Mouse (Mus musculus) CH12.LX (cell line): Measurements from ENCODE around the gene Scube3. TPM values are rescaled to one million over a fixed set of nuclear protein-coding genes. Genes with fewer than 3 reads are reported as not detected.

Experiments
- DNase-seq: peaks from one replicate; pipeline ENCODE4 v3.0.0-alpha.2; 2013; ENCODE audit errors: extremely low read depth
- H3K27ac ChIP-seq: 2 replicates; pipeline ENCODE4 v1.5.1; 2012; ENCODE audit warnings: low read depth, mild to moderate bottlenecking, control low read depth, moderate library complexity; ENCODE audit not compliant: insufficient read depth
- H3K27me3 ChIP-seq: replicated peaks from 2 replicates; pipeline ENCODE3; 2012; ENCODE audit warnings: inconsistent platforms
- H3K36me3 ChIP-seq, 2 experiments: replicated peaks in 1 of 2; 2 replicates each; pipeline versions ENCODE3 to v1.6.1; 2012; ENCODE audit warnings: inconsistent platforms in 1 of 2, low read length in 1 of 2, mild to moderate bottlenecking in 1 of 2, mixed read lengths in 1 of 2, moderate library complexity in 1 of 2; ENCODE audit not compliant: control insufficient read depth in 1 of 2, insufficient read depth in 1 of 2
- H3K4me1 ChIP-seq, 2 experiments: 2 replicates each; pipeline ENCODE4 v1.6.1; 2012; ENCODE audit warnings: inconsistent platforms in 1 of 2, moderate library complexity in 1 of 2; ENCODE audit not compliant: insufficient read depth in 2 of 2, control insufficient read depth in 1 of 2
- H3K4me2 ChIP-seq: 2 replicates; pipeline ENCODE4 v1.6.1; 2012; ENCODE audit warnings: low read depth, mild to moderate bottlenecking, control low read depth; ENCODE audit not compliant: poor library complexity, insufficient read depth, severe bottlenecking
- H3K4me3 ChIP-seq, 3 experiments: fragments of 150-350 bp in 1 of 3; sonication (generic) in 1 of 3; replicated peaks in 1 of 3; 2 replicates each; pipeline versions ENCODE3 to v1.5.1; 2011 to 2012; ENCODE audit warnings: low read depth in 2 of 3, low read length in 2 of 3, mild to moderate bottlenecking in 2 of 3, moderate library complexity in 2 of 3, control low read depth in 1 of 3, improper control_type of control experiment in 1 of 3, inconsistent platforms in 1 of 3, mixed read lengths in 1 of 3; ENCODE audit not compliant: poor library complexity in 1 of 3
- H3K79me2 ChIP-seq: replicated peaks from 2 replicates; pipeline ENCODE4 v1.6.1; 2012; ENCODE audit warnings: mild to moderate bottlenecking, moderate library complexity; ENCODE audit not compliant: control insufficient read depth, poor library complexity, insufficient read depth, severe bottlenecking; ENCODE audit errors: extremely low read depth
- H3K9ac ChIP-seq: 2 replicates; pipeline ENCODE4 v1.6.1; 2012; ENCODE audit warnings: low read depth, mild to moderate bottlenecking, control low read depth, moderate library complexity; ENCODE audit not compliant: insufficient read depth
- H3K9me3 ChIP-seq: replicated peaks from 2 replicates; pipeline ENCODE3; 2012; ENCODE audit warnings: low read length, inconsistent platforms, mixed read lengths
- BHLHE40 ChIP-seq: IDR thresholded peaks from 2 replicates; pipeline ENCODE4 v1.6.1; 2011; ENCODE audit warnings: mild to moderate bottlenecking, low read depth, low read length, improper control_type of control experiment
- CHD2 ChIP-seq: IDR thresholded peaks from 2 replicates; pipeline ENCODE4 v1.6.1; 2011; ENCODE audit warnings: low read length, improper control_type of control experiment
- CTCF ChIP-seq, 2 experiments: IDR thresholded peaks in 1 of 2; conservative IDR thresholded peaks in 1 of 2; 2 replicates each; pipeline ENCODE4 v1.5.1; 2011 to 2012; ENCODE audit warnings: low read depth in 2 of 2, low read length in 2 of 2, improper control_type of control experiment in 1 of 2, inconsistent platforms in 1 of 2, mild to moderate bottlenecking in 1 of 2, moderate library complexity in 1 of 2
- E2F4 ChIP-seq: IDR thresholded peaks from 2 replicates; pipeline ENCODE4 v1.6.1; 2011; ENCODE audit warnings: low read depth, low read length, improper control_type of control experiment; ENCODE audit not compliant: insufficient replicate concordance
- EP300 ChIP-seq: IDR thresholded peaks from 2 replicates; pipeline ENCODE4 v1.6.1; 2011; ENCODE audit warnings: low read length, improper control_type of control experiment
- ETS1 ChIP-seq: conservative IDR thresholded peaks from 2 replicates; pipeline ENCODE4 v1.6.1; 2012; ENCODE audit warnings: low read depth, mild to moderate bottlenecking, inconsistent platforms, low read length, improper control_type of control experiment, moderate library complexity
- GABPA ChIP-seq: IDR thresholded peaks from 2 replicates; pipeline ENCODE4 v1.6.1; 2012; ENCODE audit warnings: low read depth, low read length, improper control_type of control experiment, inconsistent platforms; ENCODE audit not compliant: insufficient replicate concordance
- HCFC1 ChIP-seq: IDR thresholded peaks from 2 replicates; pipeline ENCODE4 v1.6.1; 2012; ENCODE audit warnings: low read depth, mild to moderate bottlenecking, inconsistent platforms, low read length, improper control_type of control experiment
- IRF4 ChIP-seq: IDR thresholded peaks from 2 replicates; pipeline ENCODE4 v1.6.1; 2014; ENCODE audit warnings: low read depth, mild to moderate bottlenecking, inconsistent platforms, low read length, improper control_type of control experiment
- JUN ChIP-seq: IDR thresholded peaks from 2 replicates; pipeline ENCODE4 v1.6.1; 2011; ENCODE audit warnings: low read depth, mild to moderate bottlenecking, low read length, improper control_type of control experiment, moderate library complexity; ENCODE audit not compliant: insufficient read depth
- JUND ChIP-seq: conservative IDR thresholded peaks from 2 replicates; pipeline ENCODE4 v1.6.1; 2011; ENCODE audit warnings: low read depth, low read length, improper control_type of control experiment
- MAFK ChIP-seq: IDR thresholded peaks from 2 replicates; pipeline ENCODE4 v1.6.1; 2011; ENCODE audit warnings: low read length, improper control_type of control experiment; ENCODE audit not compliant: insufficient replicate concordance
- MAZ ChIP-seq: IDR thresholded peaks from 2 replicates; pipeline ENCODE4 v1.6.1; 2012; ENCODE audit warnings: low read depth, mild to moderate bottlenecking, inconsistent platforms, low read length, improper control_type of control experiment, moderate library complexity
- MEF2A ChIP-seq: IDR thresholded peaks from 2 replicates; pipeline ENCODE4 v1.6.1; 2014; ENCODE audit warnings: low read depth, mild to moderate bottlenecking, inconsistent platforms, low read length, improper control_type of control experiment, borderline replicate concordance
- NELFE ChIP-seq: IDR thresholded peaks from 2 replicates; pipeline ENCODE4 v1.6.1; 2011; ENCODE audit warnings: low read depth, low read length, improper control_type of control experiment
- NRF1 ChIP-seq: IDR thresholded peaks from 2 replicates; pipeline ENCODE4 v1.6.1; 2014; ENCODE audit warnings: low read depth, mild to moderate bottlenecking, inconsistent platforms, low read length, improper control_type of control experiment, moderate library complexity
- POLR2AphosphoS2 ChIP-seq: IDR thresholded peaks from 2 replicates; pipeline ENCODE4 v1.6.1; 2011; ENCODE audit warnings: low read depth, low read length, improper control_type of control experiment
- RAD21 ChIP-seq: IDR thresholded peaks from 2 replicates; pipeline ENCODE4 v1.6.1; 2011; ENCODE audit warnings: low read depth, mild to moderate bottlenecking, low read length, improper control_type of control experiment, moderate library complexity
- RCOR1 ChIP-seq: conservative IDR thresholded peaks from 2 replicates; pipeline ENCODE4 v1.6.1; 2012; ENCODE audit warnings: low read depth, mild to moderate bottlenecking, inconsistent platforms, low read length, improper control_type of control experiment
- SIN3A ChIP-seq: IDR thresholded peaks from 2 replicates; pipeline ENCODE4 v1.6.1; 2012; ENCODE audit warnings: low read length, improper control_type of control experiment, inconsistent platforms
- TCF12 ChIP-seq: IDR thresholded peaks from 2 replicates; pipeline ENCODE4 v1.6.1; 2014; ENCODE audit warnings: low read depth, mild to moderate bottlenecking, inconsistent platforms, low read length, improper control_type of control experiment
- UBTF ChIP-seq: IDR thresholded peaks from 2 replicates; pipeline ENCODE4 v1.6.1; 2012; ENCODE audit warnings: low read depth, mild to moderate bottlenecking, inconsistent platforms, low read length, improper control_type of control experiment, moderate library complexity
- USF1 ChIP-seq: IDR thresholded peaks from 2 replicates; pipeline ENCODE4 v1.6.1; 2014; ENCODE audit warnings: low read depth, mild to moderate bottlenecking, inconsistent platforms, low read length, improper control_type of control experiment
- USF2 ChIP-seq: conservative IDR thresholded peaks from 2 replicates; pipeline ENCODE4 v1.6.1; 2011; ENCODE audit warnings: low read depth, low read length, improper control_type of control experiment
- ZC3H11A ChIP-seq: IDR thresholded peaks from 2 replicates; pipeline ENCODE4 v1.6.1; 2012; ENCODE audit warnings: low read depth, mild to moderate bottlenecking, inconsistent platforms, low read length, improper control_type of control experiment
- ZMIZ1 ChIP-seq: IDR thresholded peaks from 2 replicates; pipeline ENCODE4 v1.6.1; 2012; ENCODE audit warnings: low read depth, mild to moderate bottlenecking, inconsistent platforms, low read length, improper control_type of control experiment
- ZNF384 ChIP-seq: IDR thresholded peaks from 2 replicates; pipeline ENCODE4 v1.6.1; 2012; ENCODE audit warnings: low read depth, low read length, improper control_type of control experiment, inconsistent platforms
- dilution Hi-C: fragments of 300-500 bp; cut with MboI; formaldehyde crosslinking; loops from 2 replicates; pipeline ENCODE4 v1.14.3; 2020; ENCODE audit warnings: low sequenced_read_pairs; ENCODE audit not compliant: extremely low pct_unique_long_range_greater_than_20kb, extremely low pct_ligation_motif_present
- in situ Hi-C: fragments of 300-500 bp; cut with MboI; formaldehyde crosslinking; loops from 3 replicates; pipeline ENCODE4 v1.14.3; 2019; ENCODE audit warnings: low sequenced_read_pairs, low pct_ligation_motif_present, low pct_unique_long_range_greater_than_20kb, mixed read lengths
- polyA plus RNA-seq: library from polyadenylated mRNA; unstranded; fragments of >175 nt; gene quantifications from 2 replicates; pipeline ENCODE4 v1.2.1, GENCODE M21; 2012; ENCODE audit warnings: low read depth; ENCODE audit not compliant: insufficient read length
- total RNA-seq, 2 experiments: library from RNA; depleted of rRNA; stranded (reverse); fragments of 300-350 nt in 1 of 2; fragments of >200 nt in 1 of 2; gene quantifications; 2 replicates each; pipeline ENCODE4 v1.2.3; 2012 to 2014

Scube3 gene
- total and polyA plus RNA-seq, 3 experiments, result 0.08 to 0.19 TPM; not detected in 1

GRCm38 (mm10) chr17:28120460-28120859 is 21.5 kb upstream of the Scube3 start:
- Histone ChIP-seq H3K4me1 (peaks cover 17 to 49% of the 10 kb centered on the region in 2 experiments), H3K4me2 (no peak overlapping the region), H3K4me3 (no peak overlapping the region), H3K27me3 (peaks cover 40% of the 10 kb centered on the region), H3K79me2 (no peaks in the 10 kb centered on the region), H3K9ac (no peak overlapping the region), H3K27ac (no peak overlapping the region), H3K36me3 (no peaks in the 10 kb centered on the region), H3K9me3 (peaks cover 12% of the 10 kb centered on the region)
- dilution Hi-C loops (no loop called here), in situ Hi-C loops (no loop called here)
- TF ChIP-seq TCF12 (peak; percentile 68), RAD21 (no peak), MAFK (peak; percentile 56; the same call in 1 of the 2 replicates), MAZ (no peak), IRF4 (peak; percentile 91), ZNF384 (no peak), ZMIZ1 (no peak), EP300 (peak; percentile 72), NELFE (no peak), CHD2 (no peak), E2F4 (no peak), RCOR1 (0 out of 2 replicates have a peak, but pooled peaks have one; percentile 33), CTCF (conservative IDR thresholded peaks at IDR 0.05 in 1 of 2, IDR thresholded peaks at IDR 0.05 in 1 of 2; ENCODE audit: low read depth in 2 of 2, low read length in 2 of 2) (no peak), JUN (0 out of 2 replicates have a peak, but pooled peaks have one; percentile 34), HCFC1 (no peak), USF1 (no peak), SIN3A (0 out of 2 replicates have a peak, but pooled peaks have one; percentile 24), USF2 (no peak), ZC3H11A (no peak), UBTF (no peak), BHLHE40 (peak; percentile 76), MEF2A (peak; percentile 94), GABPA (no peak), POLR2AphosphoS2 (no peak), ETS1 (peak; percentile 92), NRF1 (no peak), JUND (peak; percentile 10; the same call in 1 of the 2 replicates)
- DNase-seq, result peak; percentile 90
